Mouse (Mus musculus) lung, adult 2 months (tissue): Measurements from ENCODE around the gene Cav1.

ENCODE experiments used
- CTCF ChIP-seq: fragments of 200-500 bp; IDR thresholded peaks from 2 replicates; pipeline ENCODE4 v1.5.1; 2011; ENCODE audit warnings: mild to moderate bottlenecking, low read length, control low read depth; ENCODE audit not compliant: insufficient read depth
- POLR2A ChIP-seq: fragments of 200-500 bp; IDR thresholded peaks from 2 replicates; pipeline ENCODE4 v1.6.1; 2011; ENCODE audit warnings: low read depth, mild to moderate bottlenecking, control low read depth, low read length, borderline replicate concordance; ENCODE audit errors: extremely low read depth

GRCm38 (mm10) chr6:17381690-17382089 is 75.6 kb downstream of the Cav1 start:
- no peak for TF ChIP-seq CTCF
- TF ChIP-seq POLR2A = no peak
